Mouse (Mus musculus) frontal cortex, adult 2 months (tissue): ENCODE data around the gene Abcc4. TPM values are rescaled to one million over a fixed set of nuclear protein-coding genes. Genes with fewer than 3 reads are reported as not detected.
"Not testable (repeated sequence)": the region's sequence is repeated elsewhere in the genome, so short reads cannot be mapped to it uniquely, and the experiment has no call there.

Experiments
- DNase-seq, 2 experiments: peaks; one replicate each; pipeline ENCODE4 v3.0.0; 2022; ENCODE audit warnings: low spot score in 1 of 2; ENCODE audit errors: extremely low spot score in 1 of 2
- polyA plus RNA-seq: library from polyadenylated mRNA; depleted of rRNA; stranded (reverse); fragments of >200 nt; gene quantifications from 2 replicates; pipeline ENCODE4 v1.2.3, GENCODE M21; 2012

Gene Abcc4
- polyA plus RNA-seq, 1 experiment = 5.7 TPM

- DNase-seq = no peak
Observed at GRCm38 (mm10) chr14:118649199-118649894, 56.7 kb downstream of the Abcc4 start.

DNA sequence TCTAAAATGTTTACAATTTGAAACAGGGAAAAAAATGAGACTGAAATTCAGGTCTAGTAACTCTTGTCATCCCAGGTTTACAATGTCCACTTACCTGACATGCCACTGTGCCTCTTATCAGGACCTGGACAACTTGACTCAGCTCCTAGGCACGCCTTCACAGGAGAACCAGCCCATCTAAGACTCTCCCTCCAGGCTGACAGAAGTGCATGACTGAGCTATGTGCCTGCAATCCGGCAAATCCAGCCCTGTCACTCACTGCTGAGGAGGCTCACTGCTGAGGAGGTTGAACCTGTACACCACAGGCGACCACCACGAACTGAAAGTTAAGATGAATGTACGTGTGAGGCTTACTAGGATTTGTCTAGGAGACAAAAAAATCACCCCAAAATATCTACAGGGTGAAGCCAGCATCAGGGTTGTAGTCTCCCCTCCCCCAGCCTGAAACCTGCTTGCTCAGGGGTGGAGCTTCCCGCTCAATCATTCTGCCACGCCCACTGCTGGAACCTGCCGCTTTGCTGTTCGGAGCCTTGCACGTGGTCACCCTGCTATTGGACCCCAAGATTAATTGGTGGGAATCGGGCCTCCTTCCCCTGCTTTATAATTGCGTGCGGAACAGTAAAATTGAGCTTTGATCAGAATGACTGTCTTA, 63.0 kb downstream of the Abcc4 start:
- DNase-seq = not testable (repeated sequence)

GRCm38 (mm10) chr14:118642140-118642539, 63.9 kb downstream of the Abcc4 start:
- DNase-seq = no peak

DNA sequence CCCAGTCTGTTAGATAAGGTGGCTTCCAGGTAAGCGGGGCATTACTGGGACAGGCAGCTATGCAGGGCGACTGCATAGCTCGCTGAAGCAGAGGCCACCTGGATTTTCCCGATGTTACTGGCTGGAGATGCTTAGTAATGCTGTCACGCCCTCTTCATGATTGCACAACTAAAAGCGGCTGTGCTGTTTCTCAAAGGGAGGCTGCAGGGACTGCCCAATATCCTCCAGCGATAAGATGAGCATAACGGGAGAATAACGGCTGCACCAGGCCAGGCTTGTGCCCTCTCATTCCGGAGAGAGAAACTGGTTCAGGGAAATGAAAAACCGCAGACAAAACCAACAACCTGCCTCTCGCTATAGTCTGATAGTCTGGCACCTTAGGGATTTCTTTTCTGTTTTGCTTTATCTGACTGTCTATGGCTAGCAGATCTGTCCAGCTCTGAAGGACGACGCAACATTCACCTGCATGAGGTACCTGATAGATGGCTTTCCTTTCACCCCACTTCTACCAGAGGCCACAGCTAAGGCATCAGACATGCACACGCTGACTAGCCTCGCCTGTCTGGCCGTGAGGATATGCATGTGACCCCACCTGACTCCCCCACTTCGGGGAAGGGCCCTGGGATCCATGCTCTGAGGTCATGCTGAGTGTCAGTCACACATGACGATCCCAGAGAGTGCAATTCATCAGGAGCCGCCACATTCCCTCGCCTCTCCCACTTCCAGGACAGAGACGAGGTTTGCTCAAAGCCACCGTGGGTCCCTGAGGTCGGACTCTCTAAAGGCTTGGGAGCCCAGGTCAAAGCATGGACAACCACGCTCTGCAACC, 67.4 kb downstream of the Abcc4 start:
- DNase-seq = no peak

DNA sequence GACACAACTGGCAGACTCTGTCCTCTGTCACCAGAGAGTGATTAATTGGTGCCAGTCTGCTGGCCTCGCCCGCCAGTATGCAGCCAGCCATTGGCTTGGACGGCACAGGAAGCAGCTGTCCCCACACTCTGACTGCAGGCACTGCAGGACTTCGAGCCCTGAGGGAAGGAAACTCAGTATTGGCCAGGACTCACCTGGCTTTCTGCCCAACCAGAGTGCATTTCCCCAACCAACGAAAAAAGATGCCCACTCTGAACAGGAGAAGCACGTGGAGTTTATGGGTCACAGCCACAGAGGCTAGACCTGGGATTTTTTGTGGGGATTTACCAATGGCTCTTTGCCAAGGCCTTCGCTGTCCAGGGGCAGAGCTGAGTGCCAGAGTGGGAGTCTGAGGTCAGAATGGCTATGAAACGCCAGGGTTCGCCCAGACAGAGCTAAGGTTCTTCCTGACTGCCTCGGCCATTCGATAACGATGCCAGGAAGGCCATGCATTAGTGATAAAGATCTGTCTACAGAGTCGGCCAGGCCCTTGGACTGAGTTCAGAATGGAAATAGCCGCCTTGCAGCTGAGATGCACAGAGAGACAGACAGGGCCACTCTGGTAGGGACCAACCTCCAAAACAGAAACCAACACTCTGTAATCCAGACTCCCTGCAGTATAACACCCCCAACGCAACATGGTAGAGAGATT, 70.4 kb downstream of the Abcc4 start:
- peak in 1 of 2 experiments; percentile 30 for DNase-seq

GRCm38 (mm10) chr14:118629649-118630048, 76.4 kb downstream of the Abcc4 start:
- no peak for DNase-seq

GRCm38 (mm10) chr14:118621449-118621789, 84.6 kb downstream of the Abcc4 start:
- no peak for DNase-seq

- no peak for DNase-seq
Observed at GRCm38 (mm10) chr14:118620773-118621448, 85.1 kb downstream of the Abcc4 start.

DNA sequence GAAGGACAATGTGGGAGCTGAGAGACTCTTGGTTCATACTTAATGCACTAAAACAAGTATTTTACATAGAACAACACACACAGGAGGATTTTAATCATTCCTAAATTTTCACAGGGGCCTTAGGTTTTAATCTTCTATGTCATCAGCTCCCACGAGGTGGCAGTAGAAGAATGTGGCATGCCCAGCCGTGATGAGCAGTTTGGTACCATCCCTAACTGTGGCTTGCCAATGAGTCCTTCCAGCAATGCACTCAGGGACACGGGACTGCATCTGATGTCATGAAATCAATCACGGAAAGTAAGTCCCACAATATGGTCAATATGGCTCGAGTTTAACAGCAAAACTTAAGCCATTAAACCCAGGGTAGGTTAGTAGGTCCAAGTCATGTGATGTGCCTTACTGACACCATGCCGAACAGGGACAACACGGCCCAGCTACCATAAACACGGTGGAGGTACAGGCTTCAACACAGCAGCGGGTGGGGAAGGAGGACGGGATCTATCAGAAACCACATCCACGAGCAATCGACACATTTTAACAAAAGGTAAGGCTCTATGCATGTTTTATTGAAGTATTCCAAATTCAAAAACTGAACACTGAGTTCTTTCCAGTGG, 89.2 kb downstream of the Abcc4 start:
- DNase-seq = peak; percentile 51 to 86

DNA sequence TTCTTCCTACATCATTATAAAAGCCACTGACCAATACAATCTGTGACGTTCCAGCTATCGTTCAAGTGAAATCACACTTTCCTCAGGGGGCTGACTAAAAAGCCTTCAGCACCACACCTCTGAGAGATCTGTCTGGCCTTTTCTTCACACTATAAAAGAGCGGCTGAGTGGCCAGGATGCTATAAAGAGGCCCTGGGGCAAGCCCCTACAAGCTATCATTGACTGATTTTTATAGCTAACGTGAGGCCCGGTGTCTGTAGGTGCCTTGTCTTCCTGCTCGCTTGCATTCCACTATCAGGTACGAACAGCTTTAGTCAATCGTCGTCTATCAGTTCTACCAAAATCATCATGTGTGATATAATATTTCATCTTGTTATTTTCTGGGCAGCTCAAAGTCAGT, 92.3 kb downstream of the Abcc4 start:
- DNase-seq = no peak

DNA sequence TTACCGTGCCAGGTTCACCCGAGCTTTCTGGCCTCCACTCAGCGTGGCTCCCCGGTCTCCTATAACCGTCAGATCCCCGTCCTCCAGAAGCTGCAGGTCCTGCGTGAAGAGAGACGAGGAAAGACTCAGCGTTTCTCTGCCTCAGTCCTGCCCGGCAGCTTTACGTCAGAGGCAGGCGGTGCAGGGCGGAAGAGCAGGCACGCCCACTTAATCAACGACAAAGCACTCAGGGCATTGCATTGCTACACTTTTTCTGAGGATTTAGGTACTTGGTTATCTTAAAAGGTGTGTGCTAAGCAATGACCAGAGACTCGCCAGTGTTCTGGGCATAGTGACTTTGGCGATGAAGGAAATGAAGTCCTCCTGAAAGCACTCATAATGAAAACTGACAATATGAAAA, 94.3 kb downstream of the Abcc4 start:
- no peak for DNase-seq

DNA sequence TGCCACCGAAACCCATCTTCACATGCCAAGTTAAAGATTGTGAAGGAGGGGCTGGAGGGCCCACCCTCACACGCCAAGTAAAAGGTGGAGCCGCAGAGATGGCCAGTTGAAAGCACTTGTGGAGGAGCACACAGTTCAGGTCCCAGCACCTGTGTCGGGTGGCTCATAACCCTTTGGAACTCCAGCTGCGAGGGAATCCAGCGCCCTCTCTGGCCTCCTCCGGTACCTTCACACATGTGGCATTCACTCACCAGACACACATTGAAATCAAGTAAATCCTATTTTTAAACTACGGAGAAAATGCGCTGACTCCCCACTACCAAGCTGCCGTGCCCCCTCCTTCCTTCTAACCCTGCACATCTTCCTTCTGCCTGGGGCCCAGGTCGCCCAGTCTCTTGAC, 95.2 kb downstream of the Abcc4 start:
- no peak for DNase-seq

DNA sequence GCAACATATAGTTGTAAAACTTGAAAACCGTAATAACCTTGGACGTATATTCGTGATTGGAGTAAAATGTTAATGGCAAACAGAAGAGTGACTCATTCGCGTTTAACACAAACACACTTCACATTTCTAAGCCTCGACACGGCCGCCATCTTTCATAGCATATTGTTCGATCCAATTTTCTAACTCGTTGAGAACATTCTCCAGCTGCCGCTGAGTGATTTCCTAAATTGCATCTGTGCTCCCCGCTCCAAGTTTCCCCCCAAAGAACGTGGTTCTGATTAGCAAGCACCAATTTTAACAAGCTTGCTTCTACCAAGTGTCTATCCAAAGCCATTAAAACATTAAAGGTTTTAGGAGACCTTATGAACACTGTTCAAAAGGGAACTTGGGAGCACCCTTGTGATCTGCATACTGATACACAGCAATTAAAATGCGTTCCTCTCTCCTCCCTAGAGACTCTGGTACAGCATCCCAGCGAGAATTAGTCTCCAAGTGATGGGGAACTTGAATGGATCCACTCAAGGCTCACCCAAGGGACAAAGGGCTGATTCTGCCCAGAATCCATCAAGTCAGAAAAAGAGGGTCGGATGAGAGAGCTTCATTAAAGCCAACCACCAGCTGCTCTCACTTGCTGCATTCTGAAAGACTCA, 97.1 kb downstream of the Abcc4 start:
- peak; percentile 10 to 24 for DNase-seq

GRCm38 (mm10) chr14:118608317-118608716, 97.7 kb downstream of the Abcc4 start:
- no peak for DNase-seq

DNA sequence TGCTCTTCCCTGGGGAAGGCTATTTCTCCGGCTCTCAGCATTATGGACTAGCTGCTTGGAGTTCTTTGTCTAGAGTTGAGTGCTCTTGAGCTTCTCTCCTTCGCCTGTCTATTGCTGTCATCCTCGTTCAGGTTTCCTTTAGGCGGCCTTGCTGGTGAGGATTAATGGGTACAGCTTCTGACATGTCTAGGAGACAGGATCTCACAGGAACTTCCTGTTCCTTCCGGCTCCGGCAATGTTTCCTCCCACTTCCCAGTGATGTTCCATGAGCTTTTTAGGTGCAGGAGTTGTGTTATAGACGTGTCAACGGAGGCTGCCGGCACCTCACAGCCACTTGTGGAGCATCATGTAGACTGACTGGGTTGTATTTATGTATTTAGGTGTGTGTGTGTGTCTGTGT, 99.5 kb downstream of the Abcc4 start:
- DNase-seq = no peak

- no peak for DNase-seq
Observed at GRCm38 (mm10) chr14:118604903-118605302, 101.1 kb downstream of the Abcc4 start.

DNA sequence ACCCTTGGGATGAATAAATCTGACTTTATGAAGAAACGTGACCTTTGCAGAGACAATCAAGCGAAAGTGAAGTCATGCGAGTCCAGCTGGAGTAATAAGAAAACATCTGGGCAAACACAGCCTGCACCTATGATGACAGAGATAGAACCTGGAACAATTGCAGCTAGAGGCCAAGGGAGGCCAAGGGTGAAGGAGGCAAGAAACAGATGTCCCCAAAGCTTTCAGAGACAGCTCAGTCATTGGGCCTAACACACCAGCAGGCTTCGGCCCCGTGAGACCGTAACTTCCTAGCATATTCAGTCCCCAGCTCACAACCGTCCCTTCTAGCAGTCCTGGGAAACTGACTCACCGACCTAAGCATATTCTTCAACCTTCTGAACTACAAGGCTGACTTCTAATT, 104.0 kb downstream of the Abcc4 start:
- no peak for DNase-seq

- no peak for DNase-seq
Observed at GRCm38 (mm10) chr14:118600746-118601145, 105.3 kb downstream of the Abcc4 start.

DNA sequence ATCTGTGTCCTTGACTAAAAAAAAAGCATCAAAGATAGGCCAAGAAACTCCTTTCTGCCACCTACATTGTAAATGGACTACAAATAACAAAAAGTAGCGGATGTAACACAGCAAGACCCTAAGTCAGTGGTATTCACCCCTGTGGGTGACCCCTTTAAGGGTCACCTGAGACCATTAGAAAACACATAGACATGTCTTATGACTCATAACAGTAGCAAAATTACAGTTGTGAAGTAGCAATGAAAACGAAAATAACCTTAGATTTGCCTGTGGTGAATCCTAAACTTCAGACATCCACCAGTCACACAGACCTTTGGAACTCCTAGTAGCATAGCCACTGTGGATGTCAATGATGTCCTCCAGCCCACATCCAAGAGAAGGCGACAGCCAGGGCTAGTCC, 107.3 kb downstream of the Abcc4 start:
- DNase-seq = no peak

- no peak for DNase-seq
Observed at GRCm38 (mm10) chr14:118594463-118594862, 111.6 kb downstream of the Abcc4 start.
